Mouse (Mus musculus): Measurements from ENCODE around the gene Ngf. TPM values are rescaled to one million over a fixed set of nuclear protein-coding genes. Genes with fewer than 3 reads are reported as not detected.

Gene Ngf
- polyA plus RNA-seq (2015; fragmentation: Nextera tagmentation; extraction: Ambion mirVana) = 1.6 and 2.0 TPM in 2 replicates

DNA sequence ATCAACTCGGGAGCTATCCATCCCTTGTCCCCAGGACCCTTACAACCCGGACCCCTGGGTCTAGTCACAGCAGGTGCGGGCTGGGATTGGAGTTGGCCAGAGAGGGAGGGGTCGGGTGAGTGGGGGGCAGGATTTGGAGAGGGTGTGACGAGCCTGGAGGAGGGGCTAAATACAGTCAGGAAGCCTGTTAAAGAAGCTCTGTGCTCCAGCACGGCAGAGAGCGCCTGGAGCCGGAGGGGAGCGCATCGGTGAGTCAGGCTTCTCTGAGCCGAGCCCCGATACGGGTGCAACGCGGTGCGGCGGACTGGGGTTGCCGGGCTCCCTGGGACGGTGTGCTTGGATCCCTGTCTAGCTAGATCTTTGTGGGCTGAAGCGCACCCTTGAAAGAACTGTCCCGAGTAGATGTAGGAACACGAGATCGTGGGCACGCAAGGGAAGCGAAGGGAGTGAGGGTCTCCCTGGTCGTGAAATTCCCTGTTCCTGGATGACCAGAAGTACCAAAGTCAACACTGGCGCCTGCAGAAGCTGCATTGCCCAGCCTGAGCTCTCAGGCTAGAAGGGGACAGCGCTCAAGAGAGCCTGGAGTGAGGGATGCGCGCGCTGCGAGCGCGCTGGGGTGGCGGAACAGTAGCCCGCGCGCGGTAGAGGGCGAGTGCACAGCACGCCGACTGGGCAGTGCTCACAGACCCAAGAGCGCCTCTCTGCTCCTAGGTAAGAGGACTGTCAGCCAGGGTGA is at the start of gene Ngf:
Gene Ngf (plus strand): TSS at position 207 of the 736 bp plus-strand sequence.
- peak; percentile 42; the same call in 1 of the 2 replicates for ATAC-seq (ENCODE audit: low FRiP score, low TSS enrichment)

DNA sequence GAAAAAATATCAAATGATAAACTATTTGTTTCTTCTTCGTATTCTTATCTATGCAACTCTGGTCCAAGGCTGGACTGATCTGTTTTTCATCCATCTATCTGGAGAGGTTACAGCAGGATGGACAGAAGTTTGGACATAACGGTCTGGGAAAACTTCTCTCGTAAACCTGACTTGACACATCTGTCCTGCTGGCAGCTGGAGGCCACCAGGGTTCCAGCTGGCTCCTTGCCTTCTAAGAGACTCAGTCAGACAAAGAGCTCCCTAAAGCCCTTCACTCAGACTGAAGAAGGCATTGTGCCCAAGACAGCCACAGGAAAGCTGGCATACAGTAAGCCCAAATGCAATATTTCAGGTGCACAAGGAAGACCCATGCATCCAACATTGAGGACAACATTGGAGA is 24.2 kb upstream of the Ngf start:
- 48% methylated on average over 3 of the region's 3 CpGs for WGBS

More for the DNA sequence above, at the start of gene Ngf:
- 2% methylated on average over 43 of the region's 43 CpGs for WGBS
- no peaks in the 10 kb centered on the region for H3K36me3 ChIP-seq (ENCODE audit: control insufficient read depth, insufficient read depth, low read length)
- peak within 1 kb of the TSS; percentile 58 for H3K4me2 ChIP-seq (replicated peaks; ENCODE audit: low read depth)
- peak; percentile 23 for DNase-seq (ENCODE audit: low spot score)
- H3K27me3 ChIP-seq (ENCODE audit: control insufficient read depth, insufficient read depth, low read length) = peaks cover 2% of the 10 kb centered on the region; the same call in 1 of the 2 replicates
- H3K27ac ChIP-seq (replicated peaks) = no peak within 1 kb of the TSS
- TF ChIP-seq CTCF (IDR thresholded peaks at IDR 0.05; ENCODE audit: low read depth) = peak; percentile 3; the same call in 1 of the 2 replicates
- TF ChIP-seq EP300 (optimal IDR thresholded peaks at IDR 0.05) = no peak
- no peaks in the 10 kb centered on the region for H3K9me3 ChIP-seq (ENCODE audit: control insufficient read depth, low read length)
- peak within 1 kb of the TSS; percentile 40 for H3K4me3 ChIP-seq (ENCODE audit: low read depth, low read length)
- peak within 1 kb of the TSS; percentile 47 for H3K9ac ChIP-seq (ENCODE audit: low read length)
- H3K4me1 ChIP-seq (replicated peaks; ENCODE audit: control insufficient read depth, insufficient read depth) = 0 out of 2 replicates have a peak, but pooled peaks cover 2% of the 10 kb centered on the region

GRCm38 (mm10) chr3:102446691-102447090 is 23.0 kb upstream of the Ngf start:
- no peak for TF ChIP-seq CTCF (IDR thresholded peaks at IDR 0.05; ENCODE audit: low read depth)
- no peak for TF ChIP-seq EP300 (optimal IDR thresholded peaks at IDR 0.05)
- DNase-seq (ENCODE audit: low spot score) = no peak

More for the DNA sequence above, 24.2 kb upstream of the Ngf start:
- H3K4me1 ChIP-seq (replicated peaks; ENCODE audit: control insufficient read depth, insufficient read depth) = no peaks in the 10 kb centered on the region
- ATAC-seq (ENCODE audit: low FRiP score, low TSS enrichment) (no peak), DNase-seq (ENCODE audit: low spot score) (no peak)
- H3K27me3 ChIP-seq (ENCODE audit: control insufficient read depth, insufficient read depth, low read length) = no peaks in the 10 kb centered on the region
- H3K4me2 ChIP-seq (replicated peaks; ENCODE audit: low read depth) = no peak overlapping the region
- no peak for TF ChIP-seq CTCF (IDR thresholded peaks at IDR 0.05; ENCODE audit: low read depth)
- H3K9me3 ChIP-seq (ENCODE audit: control insufficient read depth, low read length) = no peaks in the 10 kb centered on the region
- H3K9ac ChIP-seq (ENCODE audit: low read length) = no peak overlapping the region
- no peak overlapping the region for H3K27ac ChIP-seq (replicated peaks)
- no peak overlapping the region for H3K4me3 ChIP-seq (ENCODE audit: low read depth, low read length)
- no peaks in the 10 kb centered on the region for H3K36me3 ChIP-seq (ENCODE audit: control insufficient read depth, insufficient read depth, low read length)

DNA sequence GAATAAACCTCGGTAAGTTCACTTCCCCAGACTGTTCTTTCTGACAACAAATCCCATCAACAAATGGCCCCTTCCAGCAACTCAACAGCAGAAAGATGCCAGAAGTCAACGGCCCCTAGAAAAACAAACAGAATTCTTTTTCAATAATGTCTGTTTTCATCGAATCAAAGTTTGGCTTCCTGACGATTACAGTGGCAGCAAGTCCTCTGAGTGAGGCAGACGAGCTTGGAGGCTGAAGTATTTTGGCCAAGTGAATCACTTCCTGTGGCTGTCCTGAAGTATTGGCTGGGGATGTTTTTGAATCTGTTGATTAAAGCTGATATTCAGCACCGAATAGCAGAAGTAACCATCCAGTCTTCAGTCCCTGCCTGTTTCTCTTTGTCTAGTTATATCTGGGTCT is 15.2 kb upstream of the Ngf start:
- DNase-seq (ENCODE audit: low spot score) = no peak
- Histone ChIP-seq H3K9ac (ENCODE audit: low read length) (no peak overlapping the region), H3K27ac (replicated peaks) (no peak overlapping the region), H3K36me3 (ENCODE audit: control insufficient read depth, insufficient read depth, low read length) (no peaks in the 10 kb centered on the region), H3K4me1 (replicated peaks; ENCODE audit: control insufficient read depth, insufficient read depth) (no peaks in the 10 kb centered on the region), H3K9me3 (ENCODE audit: control insufficient read depth, low read length) (no peaks in the 10 kb centered on the region), H3K4me2 (replicated peaks; ENCODE audit: low read depth) (no peak overlapping the region), H3K4me3 (ENCODE audit: low read depth, low read length) (no peak overlapping the region), H3K27me3 (ENCODE audit: control insufficient read depth, insufficient read depth, low read length) (no peaks in the 10 kb centered on the region)
- TF ChIP-seq CTCF (IDR thresholded peaks at IDR 0.05; ENCODE audit: low read depth) = no peak
- TF ChIP-seq EP300 (optimal IDR thresholded peaks at IDR 0.05) = no peak
- ATAC-seq (ENCODE audit: low FRiP score, low TSS enrichment) = no peak
- 53% methylated on average over 6 of the region's 6 CpGs for WGBS

More at GRCm38 (mm10) chr3:102446691-102447090, 23.0 kb upstream of the Ngf start:
- H3K27ac ChIP-seq (replicated peaks) = no peak overlapping the region
- no peaks in the 10 kb centered on the region for H3K27me3 ChIP-seq (ENCODE audit: control insufficient read depth, insufficient read depth, low read length)
- ATAC-seq (ENCODE audit: low FRiP score, low TSS enrichment) = no peak
- WGBS = 57% methylated on average over 4 of the region's 4 CpGs
- no peak overlapping the region for H3K4me3 ChIP-seq (ENCODE audit: low read depth, low read length)
- no peaks in the 10 kb centered on the region for H3K36me3 ChIP-seq (ENCODE audit: control insufficient read depth, insufficient read depth, low read length)
- H3K9me3 ChIP-seq (ENCODE audit: control insufficient read depth, low read length) = no peaks in the 10 kb centered on the region
- H3K4me1 ChIP-seq (replicated peaks; ENCODE audit: control insufficient read depth, insufficient read depth) = no peaks in the 10 kb centered on the region
- H3K4me2 ChIP-seq (replicated peaks; ENCODE audit: low read depth) = no peak overlapping the region
- no peak overlapping the region for H3K9ac ChIP-seq (ENCODE audit: low read length)

DNA sequence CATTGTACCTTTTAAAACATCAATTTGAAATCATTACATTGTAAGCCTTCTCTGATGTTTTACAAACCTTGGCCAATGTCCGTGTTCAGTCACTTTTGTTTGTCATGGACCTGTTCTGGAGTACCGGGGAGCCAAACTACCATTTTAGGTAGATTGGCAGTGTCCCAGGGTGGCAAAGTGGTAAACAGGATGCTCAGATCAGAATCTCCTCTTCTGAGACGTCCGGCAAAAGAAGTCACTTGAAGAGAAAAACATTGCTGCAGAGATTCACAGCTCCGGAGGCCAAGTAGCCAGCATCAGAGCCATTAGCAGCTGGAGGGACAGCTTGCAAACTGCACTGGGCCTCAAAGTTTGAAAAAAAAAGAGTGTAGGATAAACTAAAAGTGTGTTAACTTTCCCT is 9.2 kb upstream of the Ngf start:
- no peak overlapping the region for H3K4me2 ChIP-seq (replicated peaks; ENCODE audit: low read depth)
- H3K27me3 ChIP-seq (ENCODE audit: control insufficient read depth, insufficient read depth, low read length) = no peaks in the 10 kb centered on the region
- H3K4me3 ChIP-seq (ENCODE audit: low read depth, low read length) = no peak overlapping the region
- H3K9me3 ChIP-seq (ENCODE audit: control insufficient read depth, low read length) = no peaks in the 10 kb centered on the region
- H3K4me1 ChIP-seq (replicated peaks; ENCODE audit: control insufficient read depth, insufficient read depth) = no peaks in the 10 kb centered on the region
- no peak for TF ChIP-seq EP300 (optimal IDR thresholded peaks at IDR 0.05)
- TF ChIP-seq CTCF (IDR thresholded peaks at IDR 0.05; ENCODE audit: low read depth) = no peak
- no peak overlapping the region for H3K27ac ChIP-seq (replicated peaks)
- WGBS = 59% methylated on average over 5 of the region's 5 CpGs
- no peak for ATAC-seq (ENCODE audit: low FRiP score, low TSS enrichment)
- no peak overlapping the region for H3K9ac ChIP-seq (ENCODE audit: low read length)
- no peak for DNase-seq (ENCODE audit: low spot score)
- H3K36me3 ChIP-seq (ENCODE audit: control insufficient read depth, insufficient read depth, low read length) = no peaks in the 10 kb centered on the region

DNA sequence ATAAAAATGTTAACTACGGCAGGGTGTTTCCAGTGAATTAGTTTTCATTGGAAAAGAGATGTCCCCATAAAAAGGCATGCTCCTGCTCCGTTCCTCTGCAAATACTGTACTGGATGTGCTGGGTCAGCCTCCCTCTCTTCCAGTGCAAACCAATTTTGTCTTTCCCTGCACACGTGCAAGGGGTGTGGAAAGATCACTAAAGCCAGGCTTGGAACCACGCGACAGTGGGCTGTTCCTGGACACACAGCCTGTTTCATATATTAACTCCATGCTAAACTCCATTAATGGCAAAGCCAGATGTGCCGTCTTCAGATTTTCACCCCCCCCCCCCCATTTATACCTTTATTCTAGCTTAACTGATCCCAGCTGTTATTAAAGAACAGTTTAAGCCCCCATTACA is 8.7 kb upstream of the Ngf start:
- TF ChIP-seq EP300 (optimal IDR thresholded peaks at IDR 0.05) (no peak), CTCF (IDR thresholded peaks at IDR 0.05; ENCODE audit: low read depth) (no peak)
- DNase-seq (ENCODE audit: low spot score) (no peak), ATAC-seq (ENCODE audit: low FRiP score, low TSS enrichment) (no peak)
- no peak overlapping the region for H3K27ac ChIP-seq (replicated peaks)
- H3K4me2 ChIP-seq (replicated peaks; ENCODE audit: low read depth) = no peak overlapping the region
- H3K9ac ChIP-seq (ENCODE audit: low read length) = no peak overlapping the region
- no peaks in the 10 kb centered on the region for H3K9me3 ChIP-seq (ENCODE audit: control insufficient read depth, low read length)
- no peaks in the 10 kb centered on the region for H3K36me3 ChIP-seq (ENCODE audit: control insufficient read depth, insufficient read depth, low read length)
- H3K4me1 ChIP-seq (replicated peaks; ENCODE audit: control insufficient read depth, insufficient read depth) = no peaks in the 10 kb centered on the region
- 43% methylated on average over 6 of the region's 6 CpGs for WGBS
- H3K4me3 ChIP-seq (ENCODE audit: low read depth, low read length) = no peak overlapping the region
- H3K27me3 ChIP-seq (ENCODE audit: control insufficient read depth, insufficient read depth, low read length) = no peaks in the 10 kb centered on the region
